In the genomic region with DNA sequence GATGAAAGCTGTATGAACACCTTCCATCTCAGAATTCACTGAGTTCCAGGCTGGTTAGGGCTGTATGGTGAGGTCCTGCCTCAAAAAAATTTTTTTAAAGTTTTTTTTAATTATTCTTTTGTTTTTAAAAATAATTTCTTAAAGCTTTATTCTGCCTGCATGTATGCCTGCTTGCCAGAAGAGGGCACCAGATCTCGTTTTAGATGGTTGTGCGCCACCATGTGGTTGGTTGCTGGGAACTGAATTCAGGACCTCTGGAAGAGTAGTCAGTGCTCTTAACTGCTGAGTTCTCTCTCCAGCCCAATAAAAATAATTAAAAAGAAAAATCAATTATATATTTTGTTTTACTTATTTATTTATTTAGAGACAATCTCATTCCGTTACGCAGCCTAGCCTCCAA, we compare ENCODE assay signal across 10 mouse cellular contexts. TPM values are rescaled to one million over a fixed set of nuclear protein-coding genes. Genes with fewer than 3 reads are reported as not detected.
A peak's percentile ranks its signal among the peaks of the same experiment; 100 is the strongest.
DNase-seq lines count a peak whose midpoint lies in the region; ATAC-seq and TF ChIP-seq lines count a peak whose summit lies in the region.
"Had no signal": no experiment of that assay in that cellular context is flagged by ENCODE, and none has a peak within 500 bp of the region (broad histone marks: within the 10 kb centered on the region; RNA-seq: fewer than 3 reads in every experiment).

No protein-coding gene starts in this region.

- H3K9ac ChIP-seq in midbrain, embryonic 16.5 days (ENCODE audit: low read depth, low read length) = no peak overlapping the region
- no peak overlapping the region for H3K9ac ChIP-seq in lung, embryonic 14.5 days
- H3K9ac ChIP-seq: neural tube, embryonic 13.5 days had no signal

- H3K27me3 ChIP-seq in midbrain, embryonic 10.5 days (ENCODE audit: low read depth, poor library complexity, severe bottlenecking) = no peaks in the 10 kb centered on the region
- H3K27me3 ChIP-seq in midbrain, embryonic 16.5 days (ENCODE audit: control insufficient read depth, insufficient read depth, low read depth, low read length) = no peaks in the 10 kb centered on the region
- no peaks in the 10 kb centered on the region for H3K27me3 ChIP-seq in lung, embryonic 14.5 days (ENCODE audit: insufficient read depth, low read length)
- no peaks in the 10 kb centered on the region for H3K27me3 ChIP-seq in splenic B cell, adult 2 months (ENCODE audit: control insufficient read depth, insufficient read depth, low read length, poor library complexity, severe bottlenecking)
- H3K27me3 ChIP-seq: neural tube, embryonic 13.5 days had no signal

- no peaks in the 10 kb centered on the region for H3K36me3 ChIP-seq in midbrain, embryonic 10.5 days
- no peaks in the 10 kb centered on the region for H3K36me3 ChIP-seq in midbrain, embryonic 16.5 days (ENCODE audit: control insufficient read depth, insufficient read depth, low read length)
- H3K36me3 ChIP-seq in lung, embryonic 14.5 days (ENCODE audit: insufficient read depth) = no peaks in the 10 kb centered on the region
- no peaks in the 10 kb centered on the region for H3K36me3 ChIP-seq in splenic B cell, adult 2 months (ENCODE audit: control insufficient read depth, insufficient read depth, low read length, poor library complexity, severe bottlenecking)
- H3K36me3 ChIP-seq: neural tube, embryonic 13.5 days had no signal

- no peaks in the 10 kb centered on the region for H3K9me3 ChIP-seq in midbrain, embryonic 10.5 days (replicated peaks)
- H3K9me3 ChIP-seq in midbrain, embryonic 16.5 days (replicated peaks; ENCODE audit: control insufficient read depth, low read length, poor library complexity, severe bottlenecking) = no peaks in the 10 kb centered on the region
- no peaks in the 10 kb centered on the region for H3K9me3 ChIP-seq in lung, embryonic 14.5 days (ENCODE audit: low read depth, low read length)
- H3K9me3 ChIP-seq: neural tube, embryonic 13.5 days had no signal

- 0 out of 2 replicates have a peak, but pooled peaks cover 5% of the 10 kb centered on the region for H3K4me1 ChIP-seq in midbrain, embryonic 10.5 days
- no peaks in the 10 kb centered on the region for H3K4me1 ChIP-seq in midbrain, embryonic 16.5 days (ENCODE audit: control insufficient read depth, insufficient read depth, low read length)
- H3K4me1 ChIP-seq in lung, embryonic 14.5 days (ENCODE audit: insufficient read depth) = no peaks in the 10 kb centered on the region
- H3K4me1 ChIP-seq: neural tube, embryonic 13.5 days had no signal

- 10% methylated on average over 4 of the region's 4 CpGs for WGBS in midbrain, embryonic 10.5 days
- WGBS in midbrain, embryonic 16.5 days = 8% methylated on average over 4 of the region's 4 CpGs
- WGBS in lung, embryonic 14.5 days = 11% methylated on average over 4 of the region's 4 CpGs

- no peak overlapping the region for H3K27ac ChIP-seq in midbrain, embryonic 10.5 days (replicated peaks)
- no peak overlapping the region for H3K27ac ChIP-seq in midbrain, embryonic 16.5 days (ENCODE audit: low read length)
- no peak overlapping the region for H3K27ac ChIP-seq in lung, embryonic 14.5 days (ENCODE audit: low read depth)
- H3K27ac ChIP-seq: neural tube, embryonic 13.5 days had no signal

- H3K4me3 ChIP-seq in midbrain, embryonic 10.5 days = no peak overlapping the region
- no peak overlapping the region for H3K4me3 ChIP-seq in midbrain, embryonic 16.5 days (ENCODE audit: low read depth, low read length)
- no peak overlapping the region for H3K4me3 ChIP-seq in lung, embryonic 14.5 days (ENCODE audit: low read depth, low read length)
- H3K4me3 ChIP-seq: neural tube, embryonic 13.5 days had no signal

- TF ChIP-seq CTCF in lung, embryonic 14.5 days (IDR thresholded peaks at IDR 0.05; ENCODE audit: low read depth) = peak; percentile 94

- peak; percentile 88 for DNase-seq in CD4-positive, CD25-positive, alpha-beta regulatory T cell, adult 2 months (ENCODE audit: low read depth, low spot score)
- DNase-seq in midbrain, embryonic 10.5 days (ENCODE audit: low spot score) = peak; percentile 52
- DNase-seq in c-Kit-negative CD71-positive TER-119-positive erythroid progenitor cells, embryonic 14.5 days (ENCODE audit: low read depth, low spot score) = peak; percentile 21
- peak; percentile 56 to 75 for DNase-seq in heart, postnatal 14 days
- peak; percentile 87 for DNase-seq in lung, embryonic 14.5 days
- DNase-seq in splenic B cell, adult 2 months (ENCODE audit: low read depth, low spot score) = peak; percentile 86

- intact Hi-C loops in heart, postnatal 14 days (cut with DNase I) = loop anchor here (5.0 kb wide), 1 partner anchor 91 kb away; no protein-coding TSS in a partner anchor

- H3K4me2 ChIP-seq in midbrain, embryonic 16.5 days (ENCODE audit: low read length) = no peak overlapping the region
- H3K4me2 ChIP-seq in lung, embryonic 14.5 days = no peak overlapping the region
- H3K4me2 ChIP-seq: neural tube, embryonic 13.5 days had no signal

- ATAC-seq in CD4-positive, CD25-positive, alpha-beta regulatory T cell, adult 4 months = no peak
- ATAC-seq in midbrain, embryonic 16.5 days = no peak
- no peak for ATAC-seq in lung, embryonic 14.5 days (ENCODE audit: insufficient read depth)

RNA-seq across cellular contexts. Expression of a gene that starts 11.8 kb away (rescaled TPM):
- polyA plus RNA-seq in CD4-positive, CD25-positive, alpha-beta regulatory T cell, adult 4 months (2017; shearing (Covaris generic)) = 1 to 10 TPM; 1.6 to 3.5 TPM
- 23.2 and 27.1 TPM in 2 replicates for polyA plus RNA-seq in midbrain, embryonic 10.5 days (2016; fragmentation: Nextera tagmentation; extraction: Ambion mirVana)
- polyA plus RNA-seq in midbrain, embryonic 16.5 days (2015; fragmentation: Nextera tagmentation; extraction: Ambion mirVana) = 23.0 and 25.6 TPM in 2 replicates
- total RNA-seq in heart, postnatal 14 days (2021) = 1 to 10 TPM; 2.3 to 3.1 TPM
- polyA plus RNA-seq in lung, embryonic 14.5 days (2014; fragmentation: Nextera tagmentation; extraction: Ambion mirVana) = 13.5 and 14.3 TPM in 2 replicates

RNA-seq across cellular contexts. Expression of a gene that starts 31.7 kb away (rescaled TPM):
- not detected for polyA plus RNA-seq in CD4-positive, CD25-positive, alpha-beta regulatory T cell, adult 4 months (2017; shearing (Covaris generic))
- polyA plus RNA-seq in midbrain, embryonic 10.5 days (2016; fragmentation: Nextera tagmentation; extraction: Ambion mirVana) = not detected in 2 replicates
- polyA plus RNA-seq in midbrain, embryonic 16.5 days (2015; fragmentation: Nextera tagmentation; extraction: Ambion mirVana) = not detected in 2 replicates
- total RNA-seq in heart, postnatal 14 days (2021) = not detected
- polyA plus RNA-seq in lung, embryonic 14.5 days (2014; fragmentation: Nextera tagmentation; extraction: Ambion mirVana) = not detected in 2 replicates
- polyA plus RNA-seq: neural tube, embryonic 13.5 days had no signal

RNA-seq across cellular contexts. Expression of a gene that starts 43.9 kb away (rescaled TPM):
- 1 to 10 TPM in 1 of 2 experiments, under 1 TPM in 1; 0.63 to 1.3 TPM for polyA plus RNA-seq in CD4-positive, CD25-positive, alpha-beta regulatory T cell, adult 4 months (2017; shearing (Covaris generic))
- polyA plus RNA-seq in midbrain, embryonic 10.5 days (2016; fragmentation: Nextera tagmentation; extraction: Ambion mirVana) = 16.9 and 23.9 TPM in 2 replicates
- polyA plus RNA-seq in midbrain, embryonic 16.5 days (2015; fragmentation: Nextera tagmentation; extraction: Ambion mirVana) = 49.9 and 50.7 TPM in 2 replicates
- under 1 TPM; 0.37 to 0.79 TPM for total RNA-seq in heart, postnatal 14 days (2021)
- polyA plus RNA-seq in lung, embryonic 14.5 days (2014; fragmentation: Nextera tagmentation; extraction: Ambion mirVana) = 1.2 and 1.4 TPM in 2 replicates

RNA-seq across cellular contexts. Expression of a gene that starts 45.2 kb away (rescaled TPM):
- not detected for polyA plus RNA-seq in CD4-positive, CD25-positive, alpha-beta regulatory T cell, adult 4 months (2017; shearing (Covaris generic))
- 116 and 119 TPM in 2 replicates for polyA plus RNA-seq in midbrain, embryonic 10.5 days (2016; fragmentation: Nextera tagmentation; extraction: Ambion mirVana)
- 115 and 127 TPM in 2 replicates for polyA plus RNA-seq in midbrain, embryonic 16.5 days (2015; fragmentation: Nextera tagmentation; extraction: Ambion mirVana)
- 10 to 100 TPM; 32.0 to 36.5 TPM for total RNA-seq in heart, postnatal 14 days (2021)
- polyA plus RNA-seq in lung, embryonic 14.5 days (2014; fragmentation: Nextera tagmentation; extraction: Ambion mirVana) = 0.20 and 0.50 TPM in 2 replicates

RNA-seq across cellular contexts. Expression of a gene that starts 49.6 kb away (rescaled TPM):
- not detected for polyA plus RNA-seq in CD4-positive, CD25-positive, alpha-beta regulatory T cell, adult 4 months (2017; shearing (Covaris generic))
- 0.20 TPM in 1 of 2 replicates, not detected in the other for polyA plus RNA-seq in midbrain, embryonic 10.5 days (2016; fragmentation: Nextera tagmentation; extraction: Ambion mirVana)
- polyA plus RNA-seq in midbrain, embryonic 16.5 days (2015; fragmentation: Nextera tagmentation; extraction: Ambion mirVana) = 0.14 TPM in 1 of 2 replicates, not detected in the other
- not detected for total RNA-seq in heart, postnatal 14 days (2021)
- polyA plus RNA-seq in lung, embryonic 14.5 days (2014; fragmentation: Nextera tagmentation; extraction: Ambion mirVana) = not detected in 2 replicates
- polyA plus RNA-seq: heart, embryonic 16.5 days had no signal

Comparison
In these comparisons a context has a peak if more than half of its experiments do, and no peak if none do; other contexts are left out.
1. DNase-seq: peak in every context shown above with its lines; median percentile 88 in CD4-positive, CD25-positive, alpha-beta regulatory T cell, adult 2 months; 87 in lung, embryonic 14.5 days; 86 in splenic B cell, adult 2 months; 66 in heart, postnatal 14 days; 52 in midbrain, embryonic 10.5 days; 21 in c-Kit-negative CD71-positive TER-119-positive erythroid progenitor cells, embryonic 14.5 days.